Mouse (Mus musculus): Measurements from ENCODE around the gene Lum. TPM values are rescaled to one million over a fixed set of nuclear protein-coding genes. Genes with fewer than 3 reads are reported as not detected.

The Lum gene
- total and polyA plus RNA-seq, 3 experiments, result not detected

GRCm38 (mm10) chr10:97591036-97591435 is 26.1 kb downstream of the Lum start:
- H3K9me3 ChIP-seq (replicated peaks; ENCODE audit: low read length), result no peaks in the 10 kb centered on the region
- TF ChIP-seq CTCF (conservative IDR thresholded peaks at IDR 0.05 in 1 of 2, IDR thresholded peaks at IDR 0.05 in 1 of 2; ENCODE audit: low read depth in 2 of 2, low read length in 2 of 2), result no peak
- no peak for TF ChIP-seq SMC3 (IDR thresholded peaks at IDR 0.05; ENCODE audit: low read depth, low read length)
- no peak for TF ChIP-seq POLR2AphosphoS2 (IDR thresholded peaks at IDR 0.05; ENCODE audit: low read depth, low read length)
- no peak for TF ChIP-seq GABPA (IDR thresholded peaks at IDR 0.05; ENCODE audit: insufficient replicate concordance, low read depth, low read length)
- no peak for TF ChIP-seq RCOR1 (conservative IDR thresholded peaks at IDR 0.05; ENCODE audit: low read depth, low read length)
- no peaks in the 10 kb centered on the region for H3K36me3 ChIP-seq (replicated peaks in 1 of 2; ENCODE audit: control insufficient read depth in 1 of 2, insufficient read depth in 1 of 2, low read length in 1 of 2)
- H3K27me3 ChIP-seq (replicated peaks), result no peaks in the 10 kb centered on the region
- H3K9ac ChIP-seq (ENCODE audit: insufficient read depth, low read depth), result no peak overlapping the region
- no peak for DNase-seq (ENCODE audit: extremely low read depth)
- no peaks in the 10 kb centered on the region for H3K79me2 ChIP-seq (replicated peaks; ENCODE audit: control insufficient read depth, extremely low read depth, insufficient read depth, poor library complexity, severe bottlenecking)
- dilution Hi-C loops (cut with MboI; ENCODE audit: extremely low pct_ligation_motif_present, extremely low pct_unique_long_range_greater_than_20kb, low sequenced_read_pairs), result no loop called here
- H3K27ac ChIP-seq (ENCODE audit: insufficient read depth, low read depth), result no peak overlapping the region
- in situ Hi-C loops (cut with MboI; ENCODE audit: low pct_ligation_motif_present, low pct_unique_long_range_greater_than_20kb, low sequenced_read_pairs), result no loop called here
- H3K4me3 ChIP-seq (replicated peaks in 1 of 3; ENCODE audit: low read depth in 2 of 3, low read length in 2 of 3, poor library complexity in 1 of 3), result no peak overlapping the region
- H3K4me2 ChIP-seq (ENCODE audit: insufficient read depth, low read depth, poor library complexity, severe bottlenecking), result no peak overlapping the region
- no peaks in the 10 kb centered on the region for H3K4me1 ChIP-seq (ENCODE audit: control insufficient read depth in 1 of 2, insufficient read depth in 2 of 2)

GRCm38 (mm10) chr10:97591685-97592084 is 26.8 kb downstream of the Lum start:
- H3K4me3 ChIP-seq (replicated peaks in 1 of 3; ENCODE audit: low read depth in 2 of 3, low read length in 2 of 3, poor library complexity in 1 of 3), result no peak overlapping the region
- TF ChIP-seq EP300 (IDR thresholded peaks at IDR 0.05; ENCODE audit: low read length) (no peak), BHLHE40 (IDR thresholded peaks at IDR 0.05; ENCODE audit: low read depth, low read length) (peak; percentile 33; the same call in 1 of the 2 replicates)

GRCm38 (mm10) chr10:97595680-97596079 is 30.8 kb downstream of the Lum start:
- in situ Hi-C loops (cut with MboI; ENCODE audit: low pct_ligation_motif_present, low pct_unique_long_range_greater_than_20kb, low sequenced_read_pairs) (no loop called here), dilution Hi-C loops (cut with MboI; ENCODE audit: extremely low pct_ligation_motif_present, extremely low pct_unique_long_range_greater_than_20kb, low sequenced_read_pairs) (no loop called here)
- Histone ChIP-seq H3K4me3 (replicated peaks in 1 of 3; ENCODE audit: low read depth in 2 of 3, low read length in 2 of 3, poor library complexity in 1 of 3) (no peak overlapping the region), H3K27ac (ENCODE audit: insufficient read depth, low read depth) (no peak overlapping the region), H3K9me3 (replicated peaks; ENCODE audit: low read length) (no peaks in the 10 kb centered on the region), H3K27me3 (replicated peaks) (no peaks in the 10 kb centered on the region), H3K4me2 (ENCODE audit: insufficient read depth, low read depth, poor library complexity, severe bottlenecking) (no peak overlapping the region), H3K9ac (ENCODE audit: insufficient read depth, low read depth) (no peak overlapping the region), H3K79me2 (replicated peaks; ENCODE audit: control insufficient read depth, extremely low read depth, insufficient read depth, poor library complexity, severe bottlenecking) (no peaks in the 10 kb centered on the region), H3K4me1 (ENCODE audit: control insufficient read depth in 1 of 2, insufficient read depth in 2 of 2) (no peaks in the 10 kb centered on the region), H3K36me3 (replicated peaks in 1 of 2; ENCODE audit: control insufficient read depth in 1 of 2, insufficient read depth in 1 of 2, low read length in 1 of 2) (no peaks in the 10 kb centered on the region)
- DNase-seq (ENCODE audit: extremely low read depth), result no peak
- TF ChIP-seq ZNF384 (IDR thresholded peaks at IDR 0.05; ENCODE audit: low read depth, low read length), result no peak
- no peak for TF ChIP-seq SMC3 (IDR thresholded peaks at IDR 0.05; ENCODE audit: low read depth, low read length)
- no peak for TF ChIP-seq ZC3H11A (IDR thresholded peaks at IDR 0.05; ENCODE audit: low read depth, low read length)
- no peak for TF ChIP-seq NRF1 (IDR thresholded peaks at IDR 0.05; ENCODE audit: low read depth, low read length)
- no peak for TF ChIP-seq NELFE (IDR thresholded peaks at IDR 0.05; ENCODE audit: low read depth, low read length)
- TF ChIP-seq ELF1 (IDR thresholded peaks at IDR 0.05; ENCODE audit: low read depth, low read length), result no peak
- no peak for TF ChIP-seq MAFK (IDR thresholded peaks at IDR 0.05; ENCODE audit: insufficient replicate concordance, low read length)
- TF ChIP-seq JUND (conservative IDR thresholded peaks at IDR 0.05; ENCODE audit: low read depth, low read length), result no peak
- no peak for TF ChIP-seq RAD21 (IDR thresholded peaks at IDR 0.05; ENCODE audit: low read depth, low read length)
- no peak for TF ChIP-seq E2F4 (IDR thresholded peaks at IDR 0.05; ENCODE audit: insufficient replicate concordance, low read depth, low read length)
- TF ChIP-seq KAT2A (IDR thresholded peaks at IDR 0.05; ENCODE audit: insufficient replicate concordance, low read length), result no peak
- TF ChIP-seq HCFC1 (IDR thresholded peaks at IDR 0.05; ENCODE audit: low read depth, low read length), result no peak
- TF ChIP-seq BHLHE40 (IDR thresholded peaks at IDR 0.05; ENCODE audit: low read depth, low read length), result no peak
- no peak for TF ChIP-seq USF2 (conservative IDR thresholded peaks at IDR 0.05; ENCODE audit: low read depth, low read length)

More at GRCm38 (mm10) chr10:97591685-97592084, 26.8 kb downstream of the Lum start:
- DNase-seq (ENCODE audit: extremely low read depth), result no peak
- in situ Hi-C loops (cut with MboI; ENCODE audit: low pct_ligation_motif_present, low pct_unique_long_range_greater_than_20kb, low sequenced_read_pairs), result no loop called here
- Histone ChIP-seq H3K9me3 (replicated peaks; ENCODE audit: low read length) (no peaks in the 10 kb centered on the region), H3K79me2 (replicated peaks; ENCODE audit: control insufficient read depth, extremely low read depth, insufficient read depth, poor library complexity, severe bottlenecking) (no peaks in the 10 kb centered on the region), H3K4me1 (ENCODE audit: control insufficient read depth in 1 of 2, insufficient read depth in 2 of 2) (no peaks in the 10 kb centered on the region), H3K27me3 (replicated peaks) (no peaks in the 10 kb centered on the region), H3K36me3 (replicated peaks in 1 of 2; ENCODE audit: control insufficient read depth in 1 of 2, insufficient read depth in 1 of 2, low read length in 1 of 2) (no peaks in the 10 kb centered on the region), H3K4me2 (ENCODE audit: insufficient read depth, low read depth, poor library complexity, severe bottlenecking) (no peak overlapping the region), H3K27ac (ENCODE audit: insufficient read depth, low read depth) (no peak overlapping the region), H3K9ac (ENCODE audit: insufficient read depth, low read depth) (no peak overlapping the region)
- dilution Hi-C loops (cut with MboI; ENCODE audit: extremely low pct_ligation_motif_present, extremely low pct_unique_long_range_greater_than_20kb, low sequenced_read_pairs), result no loop called here

Data from CH12.LX (cell line).